Mouse (Mus musculus): ENCODE data around the gene Shisal2b.
"Not testable (repeated sequence)": the region's sequence is repeated elsewhere in the genome, so short reads cannot be mapped to it uniquely, and the experiment has no call there.

Shisal2b gene

DNA sequence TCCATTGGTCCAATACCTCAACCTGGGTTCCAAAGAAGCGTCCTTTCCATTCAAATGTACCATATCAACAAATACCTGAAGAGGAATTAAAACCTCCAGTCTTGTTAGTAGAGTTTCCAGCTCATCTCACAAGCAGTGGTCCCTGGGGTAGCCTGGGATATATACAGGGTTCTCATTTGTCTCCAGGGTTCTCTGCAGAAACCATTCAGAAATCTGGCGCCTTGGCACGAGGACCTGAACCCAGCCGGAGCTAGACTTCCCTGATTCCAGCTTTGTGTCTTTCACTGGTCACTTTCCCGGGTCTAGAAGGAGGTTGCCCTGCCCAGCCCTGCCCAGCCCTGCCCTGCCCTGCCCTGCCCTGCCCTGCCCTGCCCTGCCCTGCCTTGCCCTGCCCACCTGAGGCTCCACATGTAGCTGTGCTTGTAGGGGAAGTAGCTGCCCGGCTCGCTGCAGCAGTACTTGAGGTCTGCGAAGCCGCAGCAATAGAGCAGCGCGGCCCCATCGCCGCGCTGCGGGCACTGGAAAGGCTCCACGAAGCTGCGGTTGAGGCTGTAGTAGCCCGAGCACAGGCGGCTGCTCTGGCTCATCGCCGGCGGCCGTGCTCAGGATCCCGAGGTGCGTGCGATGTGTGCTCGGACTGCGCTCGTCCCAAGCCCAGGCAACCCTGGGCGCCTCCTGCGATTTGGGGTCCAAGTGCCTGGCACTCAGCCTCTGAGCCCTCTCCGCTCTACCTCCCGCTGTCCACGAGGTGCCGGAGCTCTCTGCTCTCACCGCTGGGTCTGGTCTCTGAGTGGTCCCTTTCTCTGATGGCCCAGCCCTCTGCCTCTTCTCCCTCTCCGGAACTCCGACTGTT lies at the start of gene Shisal2b:
Shisal2b (minus strand) TSS at position 767 of the 853 bp plus-strand sequence.
- no peak for DNase-seq

DNA sequence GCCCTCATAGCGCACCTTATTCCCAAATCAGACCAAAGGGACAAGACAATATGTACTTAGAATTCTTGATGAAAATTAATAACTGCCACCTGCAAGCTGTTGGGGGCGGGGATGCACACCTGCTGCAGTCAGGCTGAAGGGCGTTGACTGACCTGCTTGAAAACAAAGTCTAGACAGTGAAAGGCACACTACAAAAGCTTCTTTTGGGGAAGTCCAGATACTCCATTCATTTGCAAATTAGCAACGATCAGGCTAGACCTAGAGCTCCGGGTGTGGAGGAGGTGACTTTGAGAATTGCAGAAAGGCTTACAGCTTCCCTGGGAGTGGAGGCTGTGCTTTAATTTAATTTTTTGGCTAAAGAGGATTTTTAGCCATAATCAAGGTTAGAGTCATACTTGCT lies 47.9 kb upstream of the Shisal2b start:
- not testable (repeated sequence) for DNase-seq

DNA sequence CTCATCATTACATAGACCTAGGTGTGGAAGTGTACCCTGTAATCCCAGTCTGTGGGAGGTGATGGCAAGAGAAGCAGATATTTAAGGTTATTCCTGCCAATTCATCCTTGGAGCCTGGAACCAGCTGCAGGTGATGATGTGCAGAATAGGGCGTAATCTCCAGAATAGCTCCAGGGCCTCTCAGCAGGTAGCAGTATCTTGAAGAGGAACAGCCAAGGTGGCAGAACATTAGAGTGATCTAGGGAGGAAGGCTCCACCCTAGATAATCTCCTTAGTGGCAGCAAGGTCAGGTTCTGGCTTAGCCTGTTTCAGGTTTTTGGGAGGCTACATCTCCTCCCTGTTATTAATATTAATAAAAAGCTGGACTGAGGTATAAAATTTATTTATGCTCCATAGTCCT lies 47.3 kb upstream of the Shisal2b start:
- DNase-seq: not testable (repeated sequence)

DNA sequence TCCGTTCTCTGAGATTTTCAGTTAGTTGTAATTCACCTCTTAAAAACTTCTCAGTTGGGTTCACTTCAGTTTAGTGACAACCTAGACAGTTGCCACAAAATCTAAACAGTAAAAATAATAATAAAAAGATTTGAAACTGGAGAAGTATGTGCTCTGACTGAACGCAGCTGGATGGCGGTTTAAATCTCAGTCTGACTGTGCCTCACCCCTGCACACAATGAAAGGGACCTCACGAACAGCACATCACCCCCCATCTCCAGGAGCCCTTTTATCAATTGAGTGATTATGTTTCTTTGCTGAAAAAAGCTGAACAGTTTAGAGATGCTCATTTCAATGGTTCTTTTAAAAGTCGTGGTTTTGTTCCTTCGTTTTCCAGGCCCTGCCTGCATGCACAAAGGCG lies 45.0 kb upstream of the Shisal2b start:
- no peak for DNase-seq

DNA sequence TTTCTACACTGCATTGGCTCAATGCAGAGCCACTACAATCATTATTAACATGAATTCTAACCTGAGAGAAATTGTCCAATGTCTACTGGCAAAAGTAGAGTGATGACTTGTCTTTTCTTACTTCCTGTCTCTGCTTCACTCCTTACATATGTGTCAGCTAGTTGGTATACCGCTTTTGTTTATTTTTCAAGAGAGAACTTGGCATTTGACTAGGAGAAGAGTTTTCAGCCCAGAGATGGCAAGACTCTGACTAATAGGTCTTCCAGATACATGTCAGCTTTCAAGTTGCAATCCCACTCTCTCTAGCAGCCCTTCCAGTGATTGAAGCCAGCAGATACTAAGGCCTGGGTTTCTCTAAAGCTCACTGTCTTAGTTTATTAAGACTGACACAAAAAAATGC lies 31.1 kb upstream of the Shisal2b start:
- DNase-seq: no peak

DNA sequence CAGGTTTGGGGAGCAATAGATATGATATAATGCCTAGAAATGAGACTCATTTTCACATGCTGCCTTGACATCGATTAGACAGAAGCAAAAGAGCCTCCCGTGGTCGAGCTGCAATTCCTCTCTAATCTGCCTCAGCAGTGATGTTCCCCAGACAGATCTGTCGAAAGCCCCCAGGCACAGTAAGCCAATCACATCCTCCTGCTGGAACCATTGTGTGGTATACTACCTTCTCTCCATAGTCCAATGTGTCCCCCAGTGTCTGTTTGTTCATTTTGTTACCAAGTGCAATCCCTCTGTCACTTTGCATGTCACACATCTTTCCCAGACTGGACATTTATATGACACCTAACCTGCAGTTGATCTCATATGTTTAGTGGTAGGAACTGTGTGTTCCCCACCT lies 28.6 kb upstream of the Shisal2b start:
- no peak for DNase-seq

- no peak for DNase-seq
Observed at GRCm38 (mm10) chr13:104886308-104887032, 22.8 kb upstream of the Shisal2b start.

- DNase-seq: no peak
Observed at GRCm38 (mm10) chr13:104883566-104884249, 20.0 kb upstream of the Shisal2b start.

DNA sequence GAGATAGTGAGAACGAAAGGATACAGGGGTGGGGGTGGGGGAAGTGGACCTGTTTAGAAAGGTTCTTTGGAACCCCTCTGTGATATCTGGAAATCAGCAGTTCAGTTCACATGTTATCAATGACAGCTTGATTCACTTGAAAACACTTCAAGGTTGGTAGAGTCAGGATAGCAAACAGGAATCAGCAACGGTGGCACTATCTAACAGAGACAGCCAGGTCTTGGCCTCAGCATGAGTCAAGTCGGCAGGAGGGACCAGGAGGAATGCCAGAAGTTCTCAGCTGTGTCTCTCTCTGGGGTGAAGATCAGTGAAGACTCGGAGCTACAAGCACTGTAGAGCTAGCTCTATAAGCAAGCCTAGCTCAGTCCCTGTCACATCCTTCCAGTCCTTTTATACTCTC lies 14.8 kb upstream of the Shisal2b start:
- no peak for DNase-seq

- DNase-seq: no peak
Observed at GRCm38 (mm10) chr13:104869907-104870306, 6.2 kb upstream of the Shisal2b start.

DNA sequence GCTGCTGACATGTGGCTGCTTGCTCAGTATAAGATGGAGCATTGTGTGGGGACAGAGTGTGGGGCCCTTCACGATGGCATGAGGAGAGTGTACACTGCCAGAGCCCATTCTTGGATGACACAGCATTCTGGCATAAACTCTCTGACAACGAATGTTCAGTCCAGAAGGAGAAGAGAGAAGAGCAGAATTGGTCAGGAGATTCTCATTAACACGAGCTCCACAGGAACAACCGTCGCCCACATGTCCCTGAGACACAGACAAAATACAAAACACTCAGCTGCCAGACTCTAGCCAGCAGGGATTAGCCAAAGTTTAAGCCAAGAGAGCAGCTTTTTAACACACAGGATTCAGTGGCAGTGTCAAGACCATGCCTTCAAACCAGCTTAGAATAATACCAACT lies 3.0 kb upstream of the Shisal2b start:
- DNase-seq: no peak

DNA sequence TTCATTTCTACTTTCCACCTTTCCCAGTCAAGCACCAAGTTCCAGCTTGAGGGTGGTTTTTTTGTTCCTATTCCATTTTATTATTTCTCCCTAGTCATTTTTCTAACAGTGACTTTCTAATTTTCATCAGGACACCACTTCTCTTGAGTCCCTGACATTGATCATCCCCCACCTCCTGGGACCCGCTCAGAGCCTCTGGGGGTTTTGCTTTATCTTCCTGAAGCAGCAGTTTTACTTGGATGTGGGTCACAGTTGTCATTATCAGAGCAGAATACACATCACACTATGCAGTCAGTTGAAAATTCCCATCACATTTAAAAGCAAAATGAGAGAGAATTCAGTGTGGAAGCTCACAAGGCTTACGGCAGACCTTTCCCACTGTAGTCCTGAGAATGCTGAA lies 10.0 kb downstream of the Shisal2b start:
- DNase-seq: no peak

- no peak for DNase-seq
Observed at GRCm38 (mm10) chr13:104843295-104844089, 20.2 kb downstream of the Shisal2b start.

- DNase-seq: no peak
Observed at GRCm38 (mm10) chr13:104841937-104842336, 21.8 kb downstream of the Shisal2b start.

GRCm38 (mm10) chr13:104837628-104838027 lies 26.1 kb downstream of the Shisal2b start:
- DNase-seq: no peak

DNA sequence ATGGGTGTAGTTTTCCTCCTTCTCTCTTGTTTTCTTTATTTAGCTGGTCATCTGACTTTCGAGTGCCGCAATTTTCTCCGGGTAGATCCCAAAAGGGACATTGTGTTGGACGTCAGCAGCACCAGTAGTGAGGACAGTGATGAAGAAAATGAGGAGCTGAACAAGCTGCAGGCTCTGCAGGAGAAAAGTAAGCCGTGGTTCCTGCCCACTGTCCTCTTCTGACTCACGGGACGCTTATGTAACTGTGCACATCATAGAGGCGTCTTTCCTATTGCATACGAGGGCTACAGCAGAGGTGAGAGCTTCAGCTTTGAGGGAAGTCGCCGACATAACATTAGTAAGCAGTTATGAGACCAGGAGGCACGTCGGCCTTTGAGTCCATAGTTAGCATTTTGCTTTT lies 30.9 kb downstream of the Shisal2b start:
- DNase-seq: no peak

DNA sequence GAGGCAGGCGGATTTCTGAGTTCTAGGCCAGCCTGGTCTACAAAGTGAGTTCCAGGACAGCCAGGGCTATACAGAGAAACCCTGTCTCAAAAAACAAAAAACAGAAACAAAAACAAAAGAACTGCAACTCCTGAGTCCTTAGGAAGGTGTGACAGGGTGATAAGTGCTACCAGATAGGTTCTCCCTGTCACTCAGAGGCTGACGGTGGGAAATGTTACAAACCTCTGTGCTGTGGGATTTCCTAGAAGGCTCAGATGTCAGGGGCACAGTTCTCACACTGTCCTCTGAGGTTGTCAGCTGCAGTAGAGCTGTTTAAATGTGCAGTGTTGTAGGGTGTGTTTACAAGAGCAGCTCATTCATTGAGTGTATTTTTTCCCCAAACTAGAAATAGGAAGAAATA lies 38.2 kb downstream of the Shisal2b start:
- DNase-seq: no peak

- DNase-seq: no peak
Observed at GRCm38 (mm10) chr13:104822411-104822838, 41.3 kb downstream of the Shisal2b start.

GRCm38 (mm10) chr13:104821908-104822307 lies 41.8 kb downstream of the Shisal2b start:
- DNase-seq: no peak

DNA sequence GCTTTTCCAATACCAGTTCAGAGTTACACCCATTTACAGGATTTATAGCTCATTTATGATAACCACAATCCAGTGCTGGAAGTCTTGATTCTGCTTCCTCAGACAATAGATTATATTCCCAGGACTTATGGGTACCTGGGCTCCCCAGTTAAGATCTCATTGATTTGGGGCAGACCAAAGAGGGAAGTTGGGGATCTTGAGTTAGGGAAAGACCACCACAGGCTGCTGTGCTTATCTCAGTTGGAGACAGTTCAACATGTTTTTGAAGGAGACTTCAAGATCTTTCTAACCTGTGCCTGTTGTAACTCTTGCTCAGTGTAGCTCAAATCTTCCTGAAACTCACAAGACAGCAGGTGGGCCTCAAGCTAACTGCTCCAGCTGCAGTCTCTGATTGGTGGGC lies 42.5 kb downstream of the Shisal2b start:
- no peak for DNase-seq

DNA sequence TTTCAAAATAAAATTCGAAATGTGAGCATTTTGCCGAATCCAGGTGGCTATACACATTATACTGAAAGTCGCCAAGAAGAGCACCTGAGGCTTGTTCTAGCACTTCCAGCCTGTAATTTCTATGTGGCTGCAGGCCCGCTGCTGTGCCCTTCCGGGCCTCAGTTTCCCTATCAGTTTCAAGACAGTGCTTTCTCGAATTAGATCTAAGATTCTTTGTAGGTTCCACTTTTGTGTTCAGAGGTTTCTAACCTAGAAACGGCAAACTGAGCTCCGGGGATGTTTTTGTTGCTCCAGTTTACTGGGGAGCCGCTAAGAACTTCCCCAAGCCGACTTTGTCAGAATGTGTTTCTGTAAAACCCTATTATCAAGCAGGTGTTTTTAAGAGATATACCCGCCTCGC lies 46.0 kb downstream of the Shisal2b start:
- DNase-seq: no peak

Measured in thymus, adult 18-20 months (tissue).